Mouse (Mus musculus) liver, embryonic 14.5 days (tissue): ENCODE measurements around the gene Gfra1. TPM values are rescaled to one million over a fixed set of nuclear protein-coding genes. Genes with fewer than 3 reads are reported as not detected.

Source experiments
- ATAC-seq: fragments of 200-750 bp; cut with Nextera tagmentation; 2 replicates; pipeline ENCODE4 v1.8.0; 2017; ENCODE audit warnings: moderate number of reproducible peaks, mild to moderate bottlenecking, moderate library complexity; ENCODE audit not compliant: insufficient read depth
- DNase-seq, 3 experiments: peaks; one replicate each; pipeline ENCODE4 v3.0.0-alpha.2; 2012 to 2013; ENCODE audit warnings: low read depth in 3 of 3, low spot score in 3 of 3
- H3K27ac ChIP-seq: fragments of 300-500 bp; sonication (generic); 2 replicates; pipeline ENCODE4 v1.5.1; 2014; ENCODE audit warnings: moderate library complexity, mild to moderate bottlenecking, control low read depth, inconsistent platforms
- H3K27me3 ChIP-seq: fragments of 300-500 bp; sonication (generic); 2 replicates; pipeline ENCODE4 v1.6.1; 2014; ENCODE audit warnings: mild to moderate bottlenecking, low read length, moderate library complexity; ENCODE audit not compliant: control insufficient read depth, insufficient read depth
- H3K36me3 ChIP-seq: fragments of 300-500 bp; sonication (generic); replicated peaks from 2 replicates; pipeline ENCODE4 v1.6.1; 2014; ENCODE audit warnings: low read depth; ENCODE audit not compliant: control insufficient read depth, insufficient read depth
- H3K4me1 ChIP-seq, 2 experiments: fragments of 200-500 bp in 1 of 2; fragments of 300-500 bp in 1 of 2; sonication (generic) in 1 of 2; replicated peaks; 2 replicates each; pipeline ENCODE4 v1.6.1; 2012 to 2014; ENCODE audit warnings: antibody characterized with exemption in 1 of 2, inconsistent platforms in 1 of 2, low read length in 1 of 2; ENCODE audit not compliant: control insufficient read depth in 2 of 2, insufficient read depth in 2 of 2
- H3K4me2 ChIP-seq: fragments of 300-500 bp; sonication (generic); 2 replicates; pipeline ENCODE4 v1.6.1; 2014; ENCODE audit warnings: low read depth, mild to moderate bottlenecking, control low read depth, moderate library complexity
- H3K4me3 ChIP-seq, 2 experiments: fragments of 200-500 bp in 1 of 2; fragments of 300-500 bp in 1 of 2; sonication (generic) in 1 of 2; 2 replicates each; pipeline ENCODE4 v1.5.1; 2012 to 2014; ENCODE audit warnings: low read depth in 2 of 2, low read length in 2 of 2, mild to moderate bottlenecking in 2 of 2, control low read depth in 1 of 2, inconsistent platforms in 1 of 2, moderate library complexity in 1 of 2; ENCODE audit not compliant: insufficient read depth in 1 of 2
- H3K9ac ChIP-seq: fragments of 300-500 bp; sonication (generic); replicated peaks from 2 replicates; pipeline ENCODE4 v1.6.1; 2014; ENCODE audit warnings: mild to moderate bottlenecking, control low read depth, moderate library complexity
- H3K9me3 ChIP-seq: fragments of 300-500 bp; sonication (generic); 2 replicates; pipeline ENCODE4 v1.6.1; 2016; ENCODE audit warnings: low read length, mixed read lengths; ENCODE audit not compliant: control insufficient read depth
- CTCF ChIP-seq: IDR thresholded peaks from 2 replicates; pipeline ENCODE4 v1.5.1; 2016; ENCODE audit warnings: antibody characterized with exemption, low read depth, control low read depth
- EP300 ChIP-seq: IDR thresholded peaks from 2 replicates; pipeline ENCODE4 v1.6.1; 2016; ENCODE audit warnings: antibody characterized with exemption, low read depth
- WGBS: fragments of 180-500 bp; shearing (Covaris S2); extraction: QIAGEN DNeasy Blood & Tissue Kit; methylation state at CpG from one replicate; pipeline ENCODE4 v1.1.7; 2014; ENCODE audit not compliant: insufficient replicate concordance; 5-methylcytosine and 5-hydroxymethylcytosine counted together
- polyA plus RNA-seq, 2 experiments: library from polyadenylated mRNA; depleted of rRNA in 1 of 2; stranded (reverse) in 1 of 2; unstranded in 1 of 2; fragments of >200 nt; fragmentation: Nextera tagmentation in 1 of 2; extraction: Ambion mirVana in 1 of 2; gene quantifications; 2 replicates each; pipeline versions ENCODE4 v1.2.1 to v1.2.3; 2012 to 2014

Gfra1 gene
- polyA plus RNA-seq, 2 experiments: 2.7 to 3.8 TPM

DNA sequence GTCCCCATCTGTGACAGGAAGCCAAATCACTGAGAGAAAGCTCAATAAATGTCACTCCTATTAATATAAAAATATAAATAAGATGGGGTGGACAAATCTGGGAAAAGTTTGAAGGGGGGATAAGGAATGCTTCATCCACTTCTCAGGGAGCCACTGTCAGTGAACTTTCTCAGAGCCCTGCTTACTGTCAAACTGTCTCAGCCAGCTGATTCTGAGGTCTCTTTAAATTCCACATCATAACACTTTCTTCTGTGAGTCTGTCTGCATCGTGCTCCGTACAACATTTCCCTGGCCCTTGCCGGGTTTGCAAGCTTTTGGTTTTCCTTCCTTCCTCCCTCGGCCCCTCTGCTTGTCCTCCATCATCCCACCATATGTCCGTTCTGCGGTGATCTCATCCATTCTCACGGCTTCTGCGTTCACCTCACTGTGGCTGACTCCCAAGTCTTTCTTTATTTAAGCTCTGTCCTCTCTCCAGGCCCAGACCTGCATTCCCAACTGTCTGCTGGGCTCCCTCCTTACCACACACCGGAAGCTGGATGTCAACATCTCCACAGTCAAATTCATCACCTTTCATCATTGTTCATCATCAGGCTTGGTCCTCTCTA, 26.8 kb upstream of the Gfra1 start:
- ATAC-seq (no peak), DNase-seq (no peak)
- H3K27me3 ChIP-seq: no peaks in the 10 kb centered on the region
- H3K36me3 ChIP-seq: no peaks in the 10 kb centered on the region
- no peak overlapping the region for H3K4me2 ChIP-seq
- no peaks in the 10 kb centered on the region for H3K9me3 ChIP-seq
- WGBS: 57% methylated on average over 9 of the region's 9 CpGs
- no peak overlapping the region for H3K27ac ChIP-seq
- no peak overlapping the region for H3K9ac ChIP-seq
- H3K4me1 ChIP-seq: no peaks in the 10 kb centered on the region
- TF ChIP-seq CTCF: no peak
- TF ChIP-seq EP300: no peak
- no peak overlapping the region for H3K4me3 ChIP-seq

- Histone ChIP-seq H3K4me1 (no peaks in the 10 kb centered on the region), H3K27ac (no peak overlapping the region), H3K36me3 (no peaks in the 10 kb centered on the region), H3K4me3 (no peak overlapping the region), H3K9ac (no peak overlapping the region), H3K9me3 (no peaks in the 10 kb centered on the region), H3K27me3 (no peaks in the 10 kb centered on the region), H3K4me2 (no peak overlapping the region)
- no peak for ATAC-seq
- TF ChIP-seq CTCF (no peak), EP300 (no peak)
- WGBS: 51% methylated on average over 3 of the region's 3 CpGs
- DNase-seq: no peak
These were observed 18.5 kb upstream of the Gfra1 start for GRCm38 (mm10) chr19:58474251-58474650.

- H3K4me1 ChIP-seq: no peaks in the 10 kb centered on the region
- H3K27me3 ChIP-seq: no peaks in the 10 kb centered on the region
- H3K9ac ChIP-seq: no peak overlapping the region
- no peak overlapping the region for H3K27ac ChIP-seq
- DNase-seq (peak in 2 of 3 experiments; percentile 28 to 30), ATAC-seq (no peak)
- no peak for TF ChIP-seq EP300
- peak; percentile 70 for TF ChIP-seq CTCF
- H3K36me3 ChIP-seq: no peaks in the 10 kb centered on the region
- no peaks in the 10 kb centered on the region for H3K9me3 ChIP-seq
- no peak overlapping the region for H3K4me2 ChIP-seq
- H3K4me3 ChIP-seq: no peak overlapping the region
- WGBS: 16% methylated on average over 12 of the region's 12 CpGs
These were observed 13.7 kb upstream of the Gfra1 start for GRCm38 (mm10) chr19:58469421-58469820.

DNA sequence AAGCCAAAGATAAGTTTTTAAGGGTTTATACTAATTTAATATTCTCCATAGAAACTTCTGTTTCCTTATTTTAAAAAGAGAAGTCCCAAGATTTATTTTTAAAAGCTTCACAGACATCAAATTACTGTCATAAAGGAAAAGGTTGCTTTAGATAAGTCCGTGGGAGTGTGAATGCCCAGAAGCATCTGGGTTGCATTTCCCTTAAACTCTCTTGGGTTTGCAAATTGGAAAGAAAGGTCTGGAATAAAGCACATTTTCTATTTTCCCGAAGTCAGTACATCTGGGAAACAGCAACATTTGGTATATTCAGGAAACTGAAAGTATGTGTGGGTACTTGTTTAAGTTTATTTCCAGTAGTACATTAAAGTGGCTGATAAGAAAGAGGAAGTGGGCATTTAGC, 12.6 kb upstream of the Gfra1 start:
- no peak overlapping the region for H3K4me3 ChIP-seq
- no peaks in the 10 kb centered on the region for H3K4me1 ChIP-seq
- H3K9ac ChIP-seq: no peak overlapping the region
- TF ChIP-seq EP300: no peak
- no peak for TF ChIP-seq CTCF
- WGBS: 12% methylated on average over 2 of the region's 2 CpGs
- H3K9me3 ChIP-seq: no peaks in the 10 kb centered on the region
- DNase-seq (no peak), ATAC-seq (no peak)
- no peaks in the 10 kb centered on the region for H3K27me3 ChIP-seq
- H3K36me3 ChIP-seq: no peaks in the 10 kb centered on the region
- H3K4me2 ChIP-seq: no peak overlapping the region
- no peak overlapping the region for H3K27ac ChIP-seq

GRCm38 (mm10) chr19:58463755-58464154, 8.0 kb upstream of the Gfra1 start:
- no peak overlapping the region for H3K9ac ChIP-seq
- no peaks in the 10 kb centered on the region for H3K27me3 ChIP-seq
- no peaks in the 10 kb centered on the region for H3K36me3 ChIP-seq
- H3K9me3 ChIP-seq: no peaks in the 10 kb centered on the region
- no peak overlapping the region for H3K27ac ChIP-seq
- TF ChIP-seq CTCF: no peak
- H3K4me3 ChIP-seq: no peak overlapping the region
- no peak for DNase-seq
- H3K4me1 ChIP-seq: no peaks in the 10 kb centered on the region
- no peak overlapping the region for H3K4me2 ChIP-seq
- 41% methylated on average over 3 of the region's 3 CpGs for WGBS
- ATAC-seq: no peak
